Mouse (Mus musculus) c-Kit-positive CD71-positive TER-119-negative erythroid progenitor cells, embryonic 14.5 days (primary cell): ENCODE results near the gene Anapc4.

Source experiments
- DNase-seq: peaks from one replicate; pipeline ENCODE4 v3.0.0-alpha.2; 2013; ENCODE audit warnings: low read depth

The Anapc4 gene

DNA sequence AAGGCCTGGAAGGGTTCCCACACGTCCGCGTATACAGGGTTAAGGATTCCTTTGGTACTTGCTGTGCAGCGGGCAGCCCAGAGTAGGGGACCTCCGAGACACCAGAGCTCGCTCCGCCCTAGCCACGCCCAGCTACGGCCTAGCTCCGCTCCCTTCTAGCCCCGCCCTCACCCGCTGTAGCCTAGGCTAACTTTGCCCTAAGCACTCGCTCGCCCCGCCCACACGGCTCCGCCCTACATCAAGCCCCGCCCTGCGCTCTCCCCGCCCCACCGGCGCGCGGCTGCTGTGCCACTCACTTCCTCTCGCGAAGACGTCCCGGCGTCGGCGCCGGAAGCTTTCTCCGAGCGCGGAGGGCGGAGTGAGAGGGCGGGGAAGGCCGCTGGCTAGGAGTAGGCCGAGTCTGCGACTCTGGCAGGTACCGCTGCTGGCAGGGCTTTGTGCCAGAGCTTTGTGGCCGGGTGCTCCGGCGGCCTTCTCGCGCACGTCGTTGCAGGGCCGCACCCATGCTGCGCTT, at the start of gene Anapc4:
Gene Anapc4 (plus strand): TSS at position 252 of the 514 bp plus-strand sequence.
- DNase-seq = peak; percentile 96

DNA sequence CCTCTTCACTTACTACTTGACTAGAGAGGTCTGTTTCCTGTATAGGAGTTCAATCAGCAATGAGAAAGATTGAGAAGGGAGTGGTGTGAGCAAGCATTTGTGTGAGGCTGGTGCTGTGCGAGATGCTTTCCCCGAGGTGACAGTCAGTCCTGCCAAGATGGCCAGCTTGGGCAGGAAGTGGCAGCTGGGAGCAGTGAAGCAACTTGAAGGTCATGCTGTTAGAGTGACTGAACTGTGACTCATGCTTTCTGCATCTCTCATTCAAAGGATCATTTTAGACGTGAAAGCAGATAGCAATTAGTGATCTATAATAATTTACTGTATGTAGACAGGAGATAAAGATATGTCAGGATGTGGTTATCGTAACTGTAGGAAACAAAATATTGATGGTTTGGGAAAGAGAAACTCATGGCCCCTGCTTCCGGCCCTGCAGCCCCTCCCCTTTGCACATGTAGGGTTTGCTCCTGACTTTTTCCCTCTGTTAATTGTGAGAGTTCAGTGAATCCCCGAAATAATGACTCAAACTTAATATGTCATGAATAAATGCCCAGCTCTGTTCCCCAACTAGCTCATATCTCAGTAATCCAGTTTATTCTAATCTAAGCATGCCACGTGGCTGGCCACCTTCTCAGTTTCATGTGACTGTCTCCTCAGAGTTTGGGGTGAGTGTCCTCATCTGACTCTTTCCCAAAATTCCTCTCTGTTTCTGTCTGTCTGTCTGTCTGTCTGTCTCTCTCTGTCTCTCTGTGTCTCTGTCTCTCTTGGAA, 47.1 kb upstream of the Anapc4 start:
- DNase-seq = peak; percentile 27

DNA sequence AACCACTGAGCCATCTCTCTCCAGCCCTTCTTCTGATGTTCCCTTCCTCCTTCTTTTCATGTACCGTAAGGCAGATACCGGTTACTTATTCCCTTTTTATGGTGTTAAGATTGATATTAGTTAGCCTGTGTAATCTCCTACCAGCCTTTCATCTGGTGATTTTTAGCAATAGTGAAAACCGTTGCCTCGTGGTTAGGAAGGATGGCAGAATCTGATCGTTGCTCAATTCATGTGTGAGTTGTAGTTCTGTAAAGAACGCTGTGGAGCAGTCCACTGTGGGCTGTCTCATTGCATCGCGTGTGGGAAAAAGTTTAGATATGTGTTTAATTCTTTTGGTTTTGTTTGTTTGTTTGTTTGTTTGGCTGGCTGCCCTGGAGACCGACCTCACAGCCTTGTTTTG, 40.6 kb upstream of the Anapc4 start:
- no peak for DNase-seq

DNA sequence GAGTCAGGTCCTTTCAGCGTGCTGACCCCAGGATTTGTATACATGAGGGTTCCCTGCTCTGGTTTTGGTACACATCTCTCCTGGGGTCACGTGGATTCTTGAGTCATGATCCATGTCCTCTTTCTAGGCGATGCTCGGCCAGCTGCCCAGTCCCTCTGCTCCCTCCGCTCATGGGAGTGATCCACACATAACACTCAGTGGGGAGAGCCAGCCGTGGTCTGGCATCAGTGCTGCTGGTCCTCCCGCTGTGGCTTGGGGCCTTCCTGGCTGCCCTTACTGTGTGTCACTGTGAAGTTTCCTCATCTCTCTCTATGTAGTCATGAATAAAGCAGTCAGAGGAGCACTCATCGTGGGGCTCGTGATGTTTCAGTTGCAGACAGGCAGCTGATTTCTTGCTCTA, 39.7 kb upstream of the Anapc4 start:
- DNase-seq = no peak

DNA sequence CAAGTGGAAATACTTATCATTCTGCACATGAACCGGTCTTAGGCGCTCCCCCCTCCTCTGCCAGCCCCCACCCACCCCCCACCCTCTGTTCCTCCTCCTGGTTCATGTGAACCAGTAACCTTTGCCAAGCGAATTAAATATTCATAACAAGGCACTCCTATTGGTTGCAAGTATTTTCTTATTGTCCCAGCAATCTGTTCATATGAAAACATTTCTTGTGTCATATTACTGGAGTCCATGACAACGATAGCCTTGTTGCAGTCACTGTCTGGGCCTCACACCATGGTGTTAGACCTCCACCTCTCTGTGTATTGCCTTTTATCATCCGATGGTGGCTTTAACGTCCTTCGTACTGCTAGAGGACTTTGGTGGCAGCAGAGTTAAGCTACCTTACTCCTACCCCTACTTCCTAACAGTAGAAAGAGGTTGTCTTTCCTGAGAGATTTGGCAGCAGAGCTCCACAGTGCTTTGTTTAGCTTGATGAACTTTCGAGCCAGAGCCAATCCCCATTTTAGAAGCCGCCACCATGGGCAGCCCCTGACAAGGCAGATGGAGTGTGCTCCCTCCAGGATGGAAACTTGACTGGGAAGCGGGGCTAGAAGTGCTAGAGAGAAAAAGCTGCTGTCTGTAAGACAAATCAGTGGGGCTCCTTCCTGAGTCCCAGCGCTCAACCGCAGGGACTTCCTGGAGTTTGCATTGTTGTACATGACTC, 34.4 kb upstream of the Anapc4 start:
- no peak for DNase-seq

DNA sequence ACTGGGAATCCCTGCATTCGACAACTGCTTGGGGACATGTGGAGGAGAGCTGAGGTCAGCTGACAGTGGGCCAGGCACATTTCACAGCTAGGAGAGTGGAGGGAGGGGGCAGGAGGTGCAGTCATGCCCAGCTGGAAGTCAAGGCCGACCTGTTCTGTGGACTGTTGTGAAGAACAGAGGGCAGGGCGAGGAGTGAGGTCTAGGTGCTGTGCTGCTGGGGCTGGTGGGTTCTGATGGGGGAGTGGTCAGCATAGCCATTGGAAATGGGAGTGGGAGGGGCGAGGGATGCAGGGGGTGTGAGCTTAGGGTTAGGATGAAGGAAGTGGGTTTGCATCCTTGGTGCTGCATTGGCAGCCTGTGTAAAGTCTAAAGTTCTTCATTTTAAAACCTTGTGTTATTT, 28.0 kb upstream of the Anapc4 start:
- DNase-seq = no peak

DNA sequence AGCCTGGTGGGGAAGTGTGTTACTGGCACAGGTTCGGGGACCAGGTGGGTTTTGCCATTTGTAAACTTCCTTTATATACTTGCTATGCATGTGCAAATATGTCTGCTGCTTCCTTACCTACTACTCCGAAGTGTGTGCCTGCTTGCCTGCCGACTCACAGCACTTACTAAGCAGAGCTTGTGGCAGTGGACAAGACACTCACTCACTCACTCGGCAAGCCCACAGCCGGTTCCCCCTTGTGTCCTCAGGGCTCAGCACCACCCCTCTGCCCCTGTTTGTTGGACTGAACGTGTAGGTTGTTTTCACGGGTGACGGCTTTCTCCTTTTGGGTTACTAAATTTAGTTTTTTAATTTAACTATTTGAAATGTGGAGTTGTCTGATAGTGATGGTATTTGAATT, 27.5 kb upstream of the Anapc4 start:
- no peak for DNase-seq

DNA sequence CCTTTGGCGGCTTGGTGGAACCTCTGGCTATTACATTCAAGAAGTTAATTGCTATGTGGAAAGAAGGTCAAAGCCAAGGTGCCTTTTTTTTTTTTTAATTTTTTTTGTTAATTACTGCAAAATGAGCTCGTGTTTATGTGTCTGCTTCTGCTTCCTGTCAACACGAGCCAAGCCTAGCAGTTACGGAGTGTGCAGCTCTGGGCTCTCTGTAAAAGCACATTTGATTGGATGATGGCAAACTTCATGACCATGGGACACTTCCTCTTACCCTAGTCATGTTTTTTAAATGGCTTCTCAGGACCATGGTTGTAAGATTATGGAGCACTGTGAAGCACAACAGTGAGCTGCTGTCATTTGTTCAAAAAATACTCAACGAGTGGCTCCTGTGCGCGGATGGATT, 26.8 kb upstream of the Anapc4 start:
- DNase-seq = no peak

DNA sequence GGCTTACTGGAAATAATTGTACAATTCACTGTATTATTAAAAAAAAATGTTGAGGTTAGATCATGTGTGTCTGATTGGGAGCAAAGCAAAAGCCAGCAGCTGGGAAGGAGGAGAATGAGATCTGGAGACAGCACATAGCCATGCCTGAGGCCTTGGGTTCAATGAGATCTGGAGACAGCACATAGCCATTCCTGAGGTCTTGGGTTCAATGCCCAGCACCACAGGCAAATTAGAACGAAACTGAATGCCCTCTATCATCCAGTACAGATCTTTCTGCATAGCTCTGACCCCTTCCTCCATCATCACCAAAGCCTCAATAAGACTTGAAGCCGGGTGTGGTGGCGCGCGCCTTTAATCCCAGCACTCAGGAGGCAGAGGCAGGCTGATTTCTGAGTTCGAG, 23.4 kb upstream of the Anapc4 start:
- no peak for DNase-seq

DNA sequence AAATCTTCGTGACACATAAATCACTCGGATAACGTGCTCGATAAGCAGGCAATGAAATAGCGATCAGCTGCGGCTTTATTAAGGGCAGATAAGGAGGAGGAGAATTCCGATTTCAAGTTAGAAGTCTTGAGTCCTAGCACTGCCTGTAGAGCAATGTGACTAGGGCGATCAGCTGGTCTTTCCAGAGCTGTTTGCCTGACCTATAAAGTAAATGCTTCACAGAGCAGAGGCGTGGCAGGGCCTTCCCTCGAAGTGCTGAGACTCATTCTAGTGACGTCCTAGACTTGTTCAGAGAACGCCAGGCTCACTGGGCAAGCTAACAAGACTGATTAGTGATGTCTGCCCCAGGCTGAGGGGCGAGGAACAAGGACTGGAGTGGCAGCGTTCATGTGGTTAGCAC, 22.8 kb upstream of the Anapc4 start:
- DNase-seq = no peak

DNA sequence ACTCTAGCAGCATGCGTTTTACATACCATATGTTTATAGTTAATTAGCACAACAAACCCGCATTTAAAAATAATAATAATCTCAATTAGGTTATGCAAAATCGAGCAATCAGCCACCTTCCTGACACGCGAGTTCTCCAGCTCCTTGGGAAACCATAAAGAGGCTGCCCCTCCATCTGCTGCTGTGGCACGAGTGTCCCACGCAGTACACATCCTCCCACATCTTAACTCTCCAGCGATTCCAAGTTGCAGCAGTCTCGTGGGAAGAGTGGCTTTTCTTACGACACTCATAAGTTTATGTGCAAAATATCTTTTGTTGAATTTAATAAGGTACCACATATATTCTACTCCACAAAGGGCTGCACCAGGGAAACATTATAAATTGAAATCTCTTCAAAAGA, 21.4 kb upstream of the Anapc4 start:
- no peak for DNase-seq

DNA sequence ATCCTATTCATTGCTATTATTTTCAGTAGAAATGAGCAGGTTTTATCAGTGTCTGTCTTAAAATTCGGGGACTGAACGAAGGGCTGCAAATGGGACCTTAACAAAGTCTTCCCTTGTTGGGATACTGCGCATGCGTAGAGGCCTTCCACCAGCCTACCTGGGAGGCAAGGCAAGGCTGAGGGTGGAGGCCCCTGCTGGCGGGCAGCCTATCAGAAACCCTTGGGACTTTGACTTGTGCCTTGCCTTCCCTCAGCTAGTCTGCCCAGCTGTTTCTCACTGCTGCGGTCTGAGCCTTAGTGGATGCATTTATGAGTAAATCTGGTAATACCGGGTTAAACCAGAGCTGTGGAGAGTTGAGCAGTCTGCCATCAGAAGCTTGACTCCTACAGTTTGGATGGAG, 20.5 kb upstream of the Anapc4 start:
- DNase-seq = no peak

DNA sequence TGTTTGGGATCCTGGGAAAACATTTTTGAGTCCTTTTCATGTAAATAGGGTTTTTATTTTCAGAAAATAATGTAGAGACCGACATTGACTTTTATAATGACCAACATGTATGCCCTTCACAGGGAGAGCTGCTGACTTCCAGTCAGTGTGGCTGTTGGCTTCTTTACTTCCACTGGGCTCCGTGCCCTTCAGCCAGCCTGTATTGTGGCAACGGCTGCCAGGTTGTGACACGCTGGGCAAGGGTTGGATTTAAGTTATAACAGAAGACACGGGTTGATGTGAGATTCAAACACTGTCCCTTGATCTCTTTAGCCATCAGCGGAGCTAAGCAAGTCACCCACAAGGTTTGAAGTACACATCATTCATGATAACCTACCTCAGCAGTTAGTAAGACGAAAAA, 15.1 kb upstream of the Anapc4 start:
- DNase-seq = no peak

DNA sequence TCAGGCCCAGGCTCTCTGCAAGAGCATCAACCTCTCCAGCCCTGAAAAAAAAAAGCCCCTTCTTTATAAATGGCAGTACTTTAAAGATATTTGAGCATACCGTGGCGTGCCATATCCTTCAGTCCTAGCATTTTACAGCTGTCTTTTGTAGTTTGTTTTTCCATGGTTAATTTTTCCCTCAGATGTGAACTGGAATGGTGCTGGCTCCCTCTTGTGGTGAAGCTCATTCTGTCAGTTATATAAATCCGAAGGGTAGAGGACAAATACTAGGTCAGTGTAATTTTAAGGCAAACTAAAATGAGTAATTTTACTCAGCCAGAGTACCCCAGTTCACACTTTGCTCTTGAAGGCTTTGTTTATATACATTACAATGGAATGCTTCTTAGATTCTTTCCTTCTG, 12.1 kb upstream of the Anapc4 start:
- DNase-seq = no peak

DNA sequence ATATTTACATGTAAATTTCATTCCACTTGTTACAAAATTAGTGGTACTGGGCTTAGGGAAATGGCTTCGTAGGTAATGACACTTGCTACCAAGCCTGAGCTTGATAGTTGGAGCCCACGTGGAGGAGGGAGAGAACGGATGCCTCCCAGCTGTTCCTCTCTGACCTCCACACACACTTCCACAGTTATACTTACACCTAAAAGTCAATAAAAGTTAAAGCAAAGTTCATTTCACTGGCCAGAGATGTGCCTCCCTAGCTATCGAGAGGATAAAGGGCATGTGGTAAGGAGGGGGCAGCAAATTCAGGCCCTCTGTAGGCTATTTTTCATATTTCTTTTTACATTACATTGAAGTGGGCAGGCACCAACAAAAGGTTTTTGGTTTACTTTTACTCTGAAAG, 5.9 kb upstream of the Anapc4 start:
- no peak for DNase-seq

DNA sequence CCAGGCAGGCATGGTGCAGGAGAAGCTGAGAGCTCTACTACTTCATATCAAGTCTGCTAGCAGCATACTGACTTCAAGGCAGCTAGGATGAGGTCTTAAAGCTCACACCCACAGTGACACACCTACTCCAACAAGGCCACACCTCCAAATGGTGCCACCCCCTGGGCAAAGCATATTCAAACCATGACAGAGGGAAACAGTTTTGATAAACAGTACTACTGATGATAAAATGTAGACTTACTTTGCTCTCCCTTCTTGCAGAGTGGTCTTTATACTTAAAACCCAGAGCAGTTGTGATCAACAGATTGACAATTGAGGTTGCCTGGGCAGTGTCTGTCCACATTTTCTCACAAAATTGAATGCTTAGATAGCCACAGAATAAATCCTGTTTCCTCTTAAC, 807 bp upstream of the Anapc4 start:
- DNase-seq = peak; percentile 55

DNA sequence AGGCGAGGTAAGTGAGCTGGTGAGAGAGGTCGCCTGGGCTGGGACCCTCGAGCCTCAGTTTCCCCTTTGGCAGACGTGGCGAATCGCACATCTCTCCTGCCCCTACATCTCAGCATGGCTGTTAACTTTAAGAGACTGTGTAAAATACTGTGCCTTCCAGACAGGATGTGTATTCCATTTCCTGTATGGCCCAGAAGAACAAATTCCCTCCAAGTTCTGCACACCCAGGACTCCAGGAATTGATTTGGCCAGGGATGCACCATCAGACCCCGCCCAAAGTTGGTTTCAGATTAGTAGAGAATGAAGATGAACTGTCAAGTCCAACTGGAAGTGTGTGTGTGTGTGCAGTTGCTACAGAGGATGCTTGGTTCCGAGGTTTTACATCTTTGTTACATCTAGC, 574 bp downstream of the Anapc4 start:
- no peak for DNase-seq

DNA sequence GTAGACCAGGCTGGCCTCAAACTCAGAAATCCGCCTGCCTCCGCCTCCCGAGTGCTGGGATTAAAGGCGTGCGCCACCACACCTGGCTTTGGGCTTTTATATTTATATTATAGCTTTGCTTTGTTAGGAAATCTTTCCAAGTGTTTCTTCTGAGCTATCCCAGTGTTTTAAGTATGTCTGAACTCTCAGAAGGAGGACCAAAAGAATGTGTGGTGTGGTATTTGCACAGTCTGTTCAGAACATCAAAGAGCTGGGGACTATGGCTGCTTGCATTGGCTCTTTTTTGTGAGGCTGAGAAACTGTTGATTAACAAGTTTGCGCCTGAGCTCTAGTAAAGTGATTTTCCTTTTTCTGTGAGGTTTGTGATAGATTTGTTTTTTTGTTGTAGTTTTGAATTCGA, 10.5 kb downstream of the Anapc4 start:
- DNase-seq = no peak

DNA sequence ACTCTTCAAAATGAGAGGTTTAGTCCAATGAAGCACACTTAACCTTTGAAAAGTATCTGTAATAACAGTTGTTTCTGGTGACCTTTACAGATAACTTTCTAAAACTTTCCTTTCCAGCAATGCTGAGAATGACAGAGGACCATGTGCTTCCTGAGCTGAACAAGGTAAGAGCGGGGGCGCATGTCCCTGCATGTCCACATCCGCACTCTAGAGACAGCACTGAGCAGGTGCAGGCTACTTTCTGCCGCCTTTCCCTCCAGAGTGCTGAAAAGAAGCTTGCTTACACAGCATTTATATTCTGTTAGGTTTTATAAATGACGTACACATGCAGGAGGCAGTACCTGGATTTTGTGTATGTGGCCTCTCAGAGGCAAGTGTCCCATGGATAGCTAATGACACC, 21.9 kb downstream of the Anapc4 start:
- DNase-seq = no peak

DNA sequence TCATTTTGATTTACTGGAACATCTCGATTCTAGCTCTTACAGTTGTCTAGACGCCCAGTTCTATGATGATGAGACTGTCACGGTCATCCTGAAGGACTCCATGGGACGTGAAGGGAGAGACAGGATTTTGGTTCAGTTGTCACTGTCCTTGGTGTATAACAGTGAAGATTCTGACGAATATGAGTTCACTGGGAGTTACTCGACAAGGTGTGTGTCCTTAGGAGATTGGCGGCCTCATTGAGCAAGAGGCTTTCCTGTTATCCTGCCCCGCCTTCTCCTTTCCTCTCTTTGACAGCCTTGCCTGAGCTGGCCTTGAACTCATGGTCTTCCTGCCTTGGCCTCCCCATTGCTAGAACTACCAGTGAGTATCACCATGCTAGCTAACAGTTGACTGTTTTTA, 30.6 kb downstream of the Anapc4 start:
- no peak for DNase-seq

DNA sequence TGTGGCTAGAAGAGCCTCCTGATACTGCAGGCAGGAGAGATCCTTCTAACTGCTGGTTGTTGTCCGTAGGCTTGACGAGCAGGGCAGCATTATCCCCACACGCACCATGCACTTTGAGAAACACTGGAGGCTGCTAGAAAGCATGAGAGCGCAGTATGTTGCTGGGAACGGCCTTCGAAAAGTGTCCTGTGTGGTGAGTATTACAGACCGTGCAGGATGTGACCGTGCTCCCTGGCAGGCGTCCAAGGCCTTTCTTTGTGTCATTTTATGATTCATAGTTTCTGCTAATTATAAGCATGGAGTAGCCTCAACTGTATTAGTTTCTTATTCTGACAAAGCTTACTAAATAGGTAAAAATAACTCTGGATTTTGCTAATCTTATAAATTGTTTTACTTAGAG, 32.0 kb downstream of the Anapc4 start:
- no peak for DNase-seq

DNA sequence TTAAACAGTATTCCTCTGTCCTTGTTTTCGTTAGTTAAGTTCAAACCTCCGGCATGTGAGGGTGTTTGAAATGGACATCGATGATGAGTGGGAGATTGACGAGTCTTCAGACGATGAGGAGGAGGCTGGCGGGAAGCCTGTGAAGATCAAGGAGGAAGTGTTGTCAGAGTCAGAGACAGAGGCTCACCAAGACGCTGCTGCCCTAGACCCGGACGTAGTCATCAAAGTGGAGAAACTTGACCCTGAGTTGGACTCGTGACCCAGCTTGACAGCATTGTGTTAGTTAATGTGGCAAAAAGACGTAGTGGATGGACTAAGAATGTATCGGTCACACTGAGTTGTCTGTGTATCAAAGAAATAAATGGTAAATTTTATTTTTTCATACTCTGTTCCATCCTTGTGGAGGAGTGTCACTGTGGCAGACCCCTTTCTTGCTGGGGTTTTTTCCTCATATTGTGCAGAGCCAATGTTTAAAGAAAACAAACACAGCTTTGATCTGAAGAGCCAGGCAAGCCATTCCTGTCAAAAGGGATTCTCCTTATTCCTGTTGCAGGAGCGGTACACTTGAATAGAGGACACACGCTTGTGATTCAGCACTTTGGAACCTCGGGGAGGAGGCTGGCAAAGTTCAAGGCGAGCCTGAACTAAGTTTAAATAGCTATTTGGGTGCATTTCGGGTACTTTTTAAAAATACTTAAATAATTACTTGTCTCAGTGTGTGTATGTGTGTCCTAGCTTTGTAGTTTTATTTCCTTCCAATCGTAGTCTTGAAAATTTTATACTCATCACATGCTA, 32.7 kb downstream of the Anapc4 start:
- no peak for DNase-seq
